Mouse (Mus musculus) embryonic facial prominence, embryonic 11.5 days (tissue): Measurements from ENCODE around the gene Fam208a. TPM values are rescaled to one million over a fixed set of nuclear protein-coding genes. Genes with fewer than 3 reads are reported as not detected.

Experiments used
- ATAC-seq: fragments of 200-750 bp; cut with Nextera tagmentation; replicated peaks from 2 replicates; pipeline ENCODE4 v1.8.0; 2017; ENCODE audit warnings: low read depth; ENCODE audit not compliant: insufficient number of reproducible peaks, low FRiP score, low TSS enrichment
- DNase-seq: peaks from one replicate; pipeline ENCODE4 v3.0.0-alpha.2; 2015; ENCODE audit warnings: low spot score
- H3K27ac ChIP-seq: fragments of 300-500 bp; sonication (generic); replicated peaks from 2 replicates; pipeline ENCODE4 v1.5.1; 2014; ENCODE audit warnings: mild to moderate bottlenecking, low read depth, low read length, control low read depth
- H3K27me3 ChIP-seq: fragments of 300-500 bp; sonication (generic); 2 replicates; pipeline ENCODE4 v1.6.1; 2014; ENCODE audit warnings: mild to moderate bottlenecking, low read length, moderate library complexity, mixed read lengths; ENCODE audit not compliant: control insufficient read depth, insufficient read depth
- H3K36me3 ChIP-seq: fragments of 300-500 bp; sonication (generic); replicated peaks from 2 replicates; pipeline ENCODE4 v1.6.1; 2014; ENCODE audit warnings: low read depth, mild to moderate bottlenecking, low read length, moderate library complexity, mixed read lengths; ENCODE audit not compliant: control insufficient read depth, insufficient read depth
- H3K4me1 ChIP-seq: fragments of 300-500 bp; sonication (generic); 2 replicates; pipeline ENCODE4 v1.6.1; 2014; ENCODE audit warnings: low read length, mixed read lengths; ENCODE audit not compliant: control insufficient read depth, insufficient read depth
- H3K4me2 ChIP-seq: fragments of 300-500 bp; sonication (generic); 2 replicates; pipeline ENCODE4 v1.6.1; 2014; ENCODE audit warnings: low read depth, mild to moderate bottlenecking, control low read depth, low read length, moderate library complexity
- H3K4me3 ChIP-seq: fragments of 300-500 bp; sonication (generic); 2 replicates; pipeline ENCODE4 v1.5.1; 2014; ENCODE audit warnings: low read depth, low read length, control low read depth
- H3K9ac ChIP-seq: fragments of 300-500 bp; sonication (generic); replicated peaks from 2 replicates; pipeline ENCODE4 v1.6.1; 2014; ENCODE audit warnings: mild to moderate bottlenecking, control low read depth, low read length
- H3K9me3 ChIP-seq: fragments of 300-500 bp; sonication (generic); replicated peaks from 2 replicates; pipeline ENCODE4 v1.6.1; 2016; ENCODE audit warnings: mild to moderate bottlenecking, low read length, inconsistent platforms, mixed read lengths; ENCODE audit not compliant: control insufficient read depth
- WGBS: fragments of 180-500 bp; shearing (Covaris S2); extraction: QIAGEN DNeasy Blood & Tissue Kit; methylation state at CpG from one replicate; pipeline ENCODE4 v1.1.7; 2014; 5-methylcytosine and 5-hydroxymethylcytosine counted together
- polyA plus RNA-seq: library from polyadenylated mRNA; unstranded; fragments of >200 nt; fragmentation: Nextera tagmentation; extraction: Ambion mirVana; gene quantifications from 2 replicates; pipeline ENCODE4 v1.2.1, GENCODE M21; 2014

Gene Fam208a
- polyA plus RNA-seq, 1 experiment from 2014 or later: 9.7 TPM

GRCm38 (mm10) chr14:27422301-27422700, 6.3 kb upstream of the Fam208a start:
- Histone ChIP-seq H3K4me1 (no peaks in the 10 kb centered on the region), H3K36me3 (no peaks in the 10 kb centered on the region), H3K9me3 (no peaks in the 10 kb centered on the region), H3K4me2 (no peak overlapping the region), H3K27me3 (no peaks in the 10 kb centered on the region; the same call in 1 of the 2 replicates), H3K9ac (no peak overlapping the region), H3K4me3 (no peak overlapping the region), H3K27ac (no peak overlapping the region)
- ATAC-seq: no peak
- no peak for DNase-seq
- WGBS: 92% methylated on average over 1 of the region's 1 CpGs

- Histone ChIP-seq H3K27me3 (no peaks in the 10 kb centered on the region; the same call in 1 of the 2 replicates), H3K4me2 (peak overlapping the region; percentile 92), H3K9ac (peak overlapping the region; percentile 94), H3K4me3 (peak overlapping the region; percentile 67), H3K27ac (peak overlapping the region; percentile 97), H3K9me3 (peaks cover 2% of the 10 kb centered on the region; the same call in 1 of the 2 replicates), H3K4me1 (no peaks in the 10 kb centered on the region), H3K36me3 (no peaks in the 10 kb centered on the region; the same call in 1 of the 2 replicates)
- under 1% methylated on average over 78 of the region's 78 CpGs for WGBS
- peak; percentile 83 for ATAC-seq
- DNase-seq: peak; percentile 76
These were observed 508 bp downstream of the Fam208a start for GRCm38 (mm10) chr14:27428973-27429711.

- Histone ChIP-seq H3K9ac (no peak overlapping the region), H3K4me3 (no peak overlapping the region), H3K9me3 (peaks cover 2% of the 10 kb centered on the region; the same call in 1 of the 2 replicates), H3K4me1 (no peaks in the 10 kb centered on the region), H3K36me3 (no peaks in the 10 kb centered on the region; the same call in 1 of the 2 replicates), H3K27me3 (no peaks in the 10 kb centered on the region), H3K4me2 (no peak overlapping the region), H3K27ac (no peak overlapping the region)
- ATAC-seq: no peak
- WGBS: 93% methylated on average over 4 of the region's 4 CpGs
- DNase-seq: no peak
These were observed 1.6 kb downstream of the Fam208a start for GRCm38 (mm10) chr14:27430280-27430679.

GRCm38 (mm10) chr14:27432064-27432463, 3.4 kb downstream of the Fam208a start:
- no peaks in the 10 kb centered on the region for H3K4me1 ChIP-seq
- no peak overlapping the region for H3K27ac ChIP-seq
- no peak overlapping the region for H3K4me3 ChIP-seq
- peaks cover 2% of the 10 kb centered on the region; the same call in 1 of the 2 replicates for H3K9me3 ChIP-seq
- no peaks in the 10 kb centered on the region for H3K27me3 ChIP-seq
- H3K36me3 ChIP-seq: no peaks in the 10 kb centered on the region; the same call in 1 of the 2 replicates
- DNase-seq: no peak
- no peak overlapping the region for H3K4me2 ChIP-seq
- WGBS: 99% methylated on average over 2 of the region's 2 CpGs
- no peak for ATAC-seq
- H3K9ac ChIP-seq: no peak overlapping the region

GRCm38 (mm10) chr14:27436116-27436515, 7.5 kb downstream of the Fam208a start:
- Histone ChIP-seq H3K4me1 (no peaks in the 10 kb centered on the region), H3K9me3 (no peaks in the 10 kb centered on the region), H3K9ac (no peak overlapping the region), H3K27me3 (no peaks in the 10 kb centered on the region), H3K4me2 (no peak overlapping the region), H3K36me3 (no peaks in the 10 kb centered on the region; the same call in 1 of the 2 replicates), H3K27ac (no peak overlapping the region), H3K4me3 (no peak overlapping the region)
- no peak for DNase-seq
- ATAC-seq: no peak
- 90% methylated on average over 1 of the region's 1 CpGs for WGBS

- no peak overlapping the region for H3K4me2 ChIP-seq
- no peak overlapping the region for H3K27ac ChIP-seq
- H3K9ac ChIP-seq: no peak overlapping the region
- H3K36me3 ChIP-seq: no peaks in the 10 kb centered on the region; the same call in 1 of the 2 replicates
- no peak overlapping the region for H3K4me3 ChIP-seq
- no peaks in the 10 kb centered on the region for H3K4me1 ChIP-seq
- H3K27me3 ChIP-seq: no peaks in the 10 kb centered on the region
- 90% methylated on average over 3 of the region's 3 CpGs for WGBS
- ATAC-seq: no peak
- no peaks in the 10 kb centered on the region for H3K9me3 ChIP-seq
- DNase-seq: no peak
These were observed 8.2 kb downstream of the Fam208a start for GRCm38 (mm10) chr14:27436826-27437225.

GRCm38 (mm10) chr14:27440921-27441320, 12.3 kb downstream of the Fam208a start:
- Histone ChIP-seq H3K27ac (no peak overlapping the region), H3K9ac (no peak overlapping the region), H3K4me2 (no peak overlapping the region), H3K27me3 (no peaks in the 10 kb centered on the region), H3K4me3 (no peak overlapping the region), H3K4me1 (no peaks in the 10 kb centered on the region), H3K36me3 (peaks cover 3% of the 10 kb centered on the region), H3K9me3 (no peaks in the 10 kb centered on the region)
- ATAC-seq (no peak), DNase-seq (peak; percentile 35)

GRCm38 (mm10) chr14:27444851-27445281, 16.2 kb downstream of the Fam208a start:
- H3K27me3 ChIP-seq: no peaks in the 10 kb centered on the region
- no peak for DNase-seq
- no peak for ATAC-seq
- no peaks in the 10 kb centered on the region for H3K4me1 ChIP-seq
- 98% methylated on average over 2 of the region's 2 CpGs for WGBS
- H3K9me3 ChIP-seq: no peaks in the 10 kb centered on the region
- no peak overlapping the region for H3K9ac ChIP-seq
- H3K4me3 ChIP-seq: no peak overlapping the region
- no peak overlapping the region for H3K27ac ChIP-seq
- H3K36me3 ChIP-seq: peaks cover 5% of the 10 kb centered on the region
- H3K4me2 ChIP-seq: no peak overlapping the region
